Mouse (Mus musculus) limb, embryonic 13.5 days (tissue): ENCODE measurements at regions not wholly inside any gene's neighbourhood (a gene's known extent, or its start where the extent isn't known, plus 50 kb on each side); places are given as distances from the start of the nearest gene placed in this dataset.

ENCODE experiments used
- ATAC-seq: fragments of 200-750 bp; cut with Nextera tagmentation; 2 replicates; pipeline ENCODE4 v1.8.0; 2017; ENCODE audit warnings: low read depth, moderate number of reproducible peaks, moderate TSS enrichment; ENCODE audit not compliant: low FRiP score
- H3K27ac ChIP-seq: fragments of 300-500 bp; sonication (generic); 2 replicates; pipeline ENCODE4 v1.5.1; 2015; ENCODE audit warnings: inconsistent platforms, mild to moderate bottlenecking, moderate library complexity
- H3K27me3 ChIP-seq: fragments of 300-500 bp; sonication (generic); 2 replicates; pipeline ENCODE4 v1.6.1; 2015; ENCODE audit warnings: mild to moderate bottlenecking, inconsistent platforms
- H3K36me3 ChIP-seq: fragments of 300-500 bp; sonication (generic); 2 replicates; pipeline ENCODE4 v1.6.1; 2015; ENCODE audit warnings: inconsistent platforms, mild to moderate bottlenecking, moderate library complexity
- H3K4me1 ChIP-seq: fragments of 300-500 bp; sonication (generic); 2 replicates; pipeline ENCODE4 v1.6.1; 2015; ENCODE audit warnings: inconsistent platforms
- H3K4me2 ChIP-seq: fragments of 300-500 bp; sonication (generic); replicated peaks from 2 replicates; pipeline ENCODE4 v1.6.1; 2015; ENCODE audit warnings: inconsistent platforms, mild to moderate bottlenecking, moderate library complexity
- H3K4me3 ChIP-seq: fragments of 300-500 bp; sonication (generic); 2 replicates; pipeline ENCODE4 v1.5.1; 2015; ENCODE audit warnings: moderate library complexity, mild to moderate bottlenecking, inconsistent platforms
- H3K9ac ChIP-seq: fragments of 300-500 bp; sonication (generic); 2 replicates; pipeline ENCODE4 v1.6.1; 2015; ENCODE audit warnings: mild to moderate bottlenecking, inconsistent platforms
- H3K9me3 ChIP-seq: fragments of 300-500 bp; sonication (generic); 2 replicates; pipeline ENCODE4 v1.6.1; 2016; ENCODE audit warnings: inconsistent platforms
- WGBS: fragments of 180-500 bp; shearing (Covaris S2); methylation state at CpG from one replicate; pipeline ENCODE4 v1.1.7; 2015; 5-methylcytosine and 5-hydroxymethylcytosine counted together

DNA sequence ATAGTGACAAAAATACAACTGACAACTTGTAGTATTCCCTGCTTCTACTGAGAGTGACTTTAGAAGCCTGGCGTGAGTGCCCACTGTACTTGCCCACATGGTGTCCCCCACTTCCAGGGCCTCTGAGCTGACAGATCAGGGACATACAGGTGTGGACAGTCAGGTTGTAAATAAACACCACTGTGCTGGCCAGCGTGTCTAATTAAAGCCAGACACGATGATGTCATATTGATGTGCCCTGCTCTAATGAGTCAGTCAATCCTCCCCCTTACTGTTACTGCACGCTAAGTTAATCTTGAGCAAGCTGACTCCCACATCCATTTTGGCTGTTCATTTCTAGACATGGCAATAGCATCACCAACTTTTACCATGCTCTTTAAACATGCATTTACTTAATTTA, 164.7 kb downstream of the Pmp22 start:
- no peaks in the 10 kb centered on the region; the same call in 1 of the 2 replicates for H3K4me1 ChIP-seq
- no peaks in the 10 kb centered on the region for H3K9me3 ChIP-seq
- no peaks in the 10 kb centered on the region for H3K27me3 ChIP-seq
- no peak for ATAC-seq
- no peak overlapping the region for H3K4me3 ChIP-seq
- H3K27ac ChIP-seq, result no peak overlapping the region
- no peaks in the 10 kb centered on the region for H3K36me3 ChIP-seq
- WGBS, result 44% methylated on average over 4 of the region's 4 CpGs
- no peak overlapping the region for H3K4me2 ChIP-seq
- no peak overlapping the region for H3K9ac ChIP-seq

- no peaks in the 10 kb centered on the region for H3K36me3 ChIP-seq
- 44% methylated on average over 3 of the region's 3 CpGs for WGBS
- no peak overlapping the region for H3K9ac ChIP-seq
- H3K9me3 ChIP-seq, result no peaks in the 10 kb centered on the region
- no peak for ATAC-seq
- H3K27me3 ChIP-seq, result no peaks in the 10 kb centered on the region
- no peak overlapping the region for H3K27ac ChIP-seq
- H3K4me1 ChIP-seq, result no peaks in the 10 kb centered on the region; the same call in 1 of the 2 replicates
- H3K4me3 ChIP-seq, result no peak overlapping the region
- H3K4me2 ChIP-seq, result no peak overlapping the region
These were observed 165.7 kb downstream of the Pmp22 start for GRCm38 (mm10) chr11:63294476-63294875.

DNA sequence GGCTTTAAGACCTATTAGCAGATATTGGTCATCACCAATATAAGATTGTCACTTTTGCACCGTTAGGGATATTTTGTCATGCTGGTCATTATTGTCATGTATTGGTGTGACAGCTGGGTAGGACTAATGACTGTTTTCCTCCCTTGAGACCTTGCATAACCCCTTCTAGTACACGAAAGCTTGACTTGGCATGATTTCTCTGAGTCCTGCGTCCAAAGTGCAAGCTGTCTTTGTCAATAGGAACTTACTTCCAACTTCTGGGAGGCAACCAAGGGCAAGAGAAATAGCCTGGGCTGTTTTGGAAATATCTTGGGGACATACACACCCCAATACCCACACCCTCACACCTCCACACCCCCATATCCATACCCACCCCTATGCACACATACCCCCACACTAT, 167.7 kb downstream of the Pmp22 start:
- WGBS, result 88% methylated on average over 3 of the region's 3 CpGs
- H3K36me3 ChIP-seq, result no peaks in the 10 kb centered on the region
- ATAC-seq, result no peak
- H3K9ac ChIP-seq, result no peak overlapping the region
- H3K9me3 ChIP-seq, result no peaks in the 10 kb centered on the region
- H3K4me3 ChIP-seq, result no peak overlapping the region
- H3K4me1 ChIP-seq, result peaks cover 8% of the 10 kb centered on the region
- no peak overlapping the region for H3K27ac ChIP-seq
- no peaks in the 10 kb centered on the region for H3K27me3 ChIP-seq
- H3K4me2 ChIP-seq, result no peak overlapping the region

- Histone ChIP-seq H3K27ac (no peak overlapping the region), H3K27me3 (no peaks in the 10 kb centered on the region; the same call in 1 of the 2 replicates), H3K9ac (no peak overlapping the region), H3K4me3 (no peak overlapping the region), H3K36me3 (no peaks in the 10 kb centered on the region), H3K4me1 (peaks cover 8% of the 10 kb centered on the region), H3K4me2 (no peak overlapping the region), H3K9me3 (no peaks in the 10 kb centered on the region)
- 19% methylated on average over 14 of the region's 14 CpGs for WGBS
- no peak for ATAC-seq
These were observed 171.2 kb downstream of the Pmp22 start for GRCm38 (mm10) chr11:63299712-63300581.

- no peak overlapping the region for H3K4me2 ChIP-seq
- no peaks in the 10 kb centered on the region for H3K27me3 ChIP-seq
- 71% methylated on average over 4 of the region's 4 CpGs for WGBS
These were observed 196.4 kb downstream of the Pmp22 start for GRCm38 (mm10) chr11:63325166-63325565.

GRCm38 (mm10) chr11:63326864-63327263, 198.1 kb downstream of the Pmp22 start:
- Histone ChIP-seq H3K27ac (no peak overlapping the region), H3K4me2 (no peak overlapping the region), H3K27me3 (peaks cover 7% of the 10 kb centered on the region; the same call in 1 of the 2 replicates), H3K4me3 (no peak overlapping the region), H3K4me1 (peaks cover 11% of the 10 kb centered on the region), H3K36me3 (no peaks in the 10 kb centered on the region), H3K9ac (no peak overlapping the region), H3K9me3 (no peaks in the 10 kb centered on the region)
- ATAC-seq, result peak; percentile 61; the same call in 1 of the 2 replicates
- WGBS, result 17% methylated on average over 5 of the region's 5 CpGs

More at GRCm38 (mm10) chr11:63325166-63325565, 196.4 kb downstream of the Pmp22 start:
- H3K36me3 ChIP-seq, result no peaks in the 10 kb centered on the region
- H3K4me1 ChIP-seq, result peaks cover 11% of the 10 kb centered on the region
- ATAC-seq, result no peak
- no peak overlapping the region for H3K9ac ChIP-seq
- H3K9me3 ChIP-seq, result no peaks in the 10 kb centered on the region
- no peak overlapping the region for H3K27ac ChIP-seq
- no peak overlapping the region for H3K4me3 ChIP-seq

DNA sequence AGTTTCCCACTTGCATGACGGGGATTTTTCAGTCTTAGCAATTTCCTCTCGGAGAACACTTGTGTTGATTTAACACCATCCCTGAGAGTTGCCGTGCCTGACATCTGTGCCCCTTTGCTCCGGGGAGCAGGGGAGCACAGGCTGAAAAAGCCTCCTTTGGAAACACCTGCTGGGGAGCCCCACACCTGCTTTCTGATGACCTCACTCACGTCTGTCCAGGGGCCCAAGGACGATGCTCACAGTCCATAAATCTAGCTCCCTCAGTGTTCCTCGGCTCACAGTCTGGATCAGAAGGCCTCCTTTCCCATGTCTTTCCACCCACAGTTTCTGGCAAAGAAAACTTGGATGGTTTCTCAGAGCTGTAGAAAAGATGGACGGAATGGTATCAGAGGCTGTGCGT, 208.7 kb downstream of the Pmp22 start:
- Histone ChIP-seq H3K27me3 (no peaks in the 10 kb centered on the region), H3K9ac (no peak overlapping the region), H3K36me3 (no peaks in the 10 kb centered on the region), H3K4me1 (peaks cover 22% of the 10 kb centered on the region), H3K4me3 (no peak overlapping the region), H3K27ac (peak overlapping the region; percentile 52; the same call in 1 of the 2 replicates), H3K9me3 (peaks cover 6% of the 10 kb centered on the region; the same call in 1 of the 2 replicates), H3K4me2 (0 out of 2 replicates have a peak overlapping the region, but pooled peaks have one; percentile 25)
- ATAC-seq, result peak; percentile 36; the same call in 1 of the 2 replicates
- 19% methylated on average over 9 of the region's 9 CpGs for WGBS

GRCm38 (mm10) chr11:63338277-63338676, 209.5 kb downstream of the Pmp22 start:
- 100% methylated on average over 1 of the region's 1 CpGs for WGBS
- H3K4me3 ChIP-seq, result no peak overlapping the region
- no peak overlapping the region for H3K27ac ChIP-seq

DNA sequence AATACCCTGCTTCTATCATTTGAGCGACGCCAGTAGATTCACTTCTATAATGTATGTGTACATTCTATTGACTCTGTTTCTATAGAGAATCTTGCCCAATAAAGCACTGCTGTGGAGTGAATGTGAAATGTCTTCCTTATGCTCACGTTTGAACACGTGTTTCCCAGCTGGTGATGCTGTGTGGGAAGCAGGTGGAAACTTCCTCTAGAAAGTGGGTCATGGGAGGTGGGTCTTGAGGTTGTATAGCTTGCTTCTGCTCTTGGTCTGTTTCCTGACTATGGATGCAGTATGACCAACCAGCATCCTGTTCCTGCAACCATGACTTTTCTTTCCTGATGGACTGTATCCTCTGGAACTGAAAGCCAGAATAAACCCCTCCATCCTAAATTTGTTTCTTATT, 216.9 kb downstream of the Pmp22 start:
- no peak overlapping the region for H3K4me3 ChIP-seq
- H3K36me3 ChIP-seq, result no peaks in the 10 kb centered on the region
- peaks cover 5% of the 10 kb centered on the region; the same call in 1 of the 2 replicates for H3K4me1 ChIP-seq
- no peak for ATAC-seq
- no peak overlapping the region for H3K9ac ChIP-seq
- no peak overlapping the region for H3K27ac ChIP-seq
- H3K9me3 ChIP-seq, result no peaks in the 10 kb centered on the region
- H3K27me3 ChIP-seq, result no peaks in the 10 kb centered on the region
- 78% methylated on average over 4 of the region's 4 CpGs for WGBS
- no peak overlapping the region for H3K4me2 ChIP-seq

More at GRCm38 (mm10) chr11:63338277-63338676, 209.5 kb downstream of the Pmp22 start:
- H3K9ac ChIP-seq, result no peak overlapping the region
- no peaks in the 10 kb centered on the region for H3K36me3 ChIP-seq
- ATAC-seq, result no peak
- H3K4me1 ChIP-seq, result peaks cover 22% of the 10 kb centered on the region
- H3K4me2 ChIP-seq, result no peak overlapping the region
- peaks cover 6% of the 10 kb centered on the region; the same call in 1 of the 2 replicates for H3K9me3 ChIP-seq
- no peaks in the 10 kb centered on the region for H3K27me3 ChIP-seq

- WGBS, result 36% methylated on average over 7 of the region's 7 CpGs
These were observed 221.4 kb downstream of the Pmp22 start for GRCm38 (mm10) chr11:63350123-63350696.

GRCm38 (mm10) chr11:63351999-63352398, 223.2 kb downstream of the Pmp22 start:
- no peak overlapping the region for H3K4me2 ChIP-seq
- H3K9me3 ChIP-seq, result 0 out of 2 replicates have a peak, but pooled peaks cover 3% of the 10 kb centered on the region
- H3K4me3 ChIP-seq, result no peak overlapping the region
- H3K27me3 ChIP-seq, result 0 out of 2 replicates have a peak, but pooled peaks cover 3% of the 10 kb centered on the region
- ATAC-seq, result no peak
- 95% methylated on average over 8 of the region's 8 CpGs for WGBS
- H3K4me1 ChIP-seq, result peaks cover 9% of the 10 kb centered on the region; the same call in 1 of the 2 replicates
- no peak overlapping the region for H3K27ac ChIP-seq
- H3K36me3 ChIP-seq, result no peaks in the 10 kb centered on the region
- no peak overlapping the region for H3K9ac ChIP-seq

More at GRCm38 (mm10) chr11:63350123-63350696, 221.4 kb downstream of the Pmp22 start:
- Histone ChIP-seq H3K9ac (no peak overlapping the region), H3K36me3 (no peaks in the 10 kb centered on the region), H3K4me3 (no peak overlapping the region), H3K27ac (no peak overlapping the region), H3K9me3 (0 out of 2 replicates have a peak, but pooled peaks cover 3% of the 10 kb centered on the region), H3K4me2 (no peak overlapping the region), H3K27me3 (no peaks in the 10 kb centered on the region), H3K4me1 (peaks cover 9% of the 10 kb centered on the region; the same call in 1 of the 2 replicates)
- ATAC-seq, result peak; percentile 36; the same call in 1 of the 2 replicates

GRCm38 (mm10) chr11:63352990-63353389, 224.2 kb downstream of the Pmp22 start:
- H3K4me1 ChIP-seq, result peaks cover 15% of the 10 kb centered on the region; the same call in 1 of the 2 replicates
- no peak overlapping the region for H3K4me2 ChIP-seq
- H3K27ac ChIP-seq, result no peak overlapping the region
- WGBS, result 85% methylated on average over 3 of the region's 3 CpGs
- no peak overlapping the region for H3K4me3 ChIP-seq
- no peak for ATAC-seq
- H3K9ac ChIP-seq, result no peak overlapping the region
- no peaks in the 10 kb centered on the region for H3K36me3 ChIP-seq
- H3K9me3 ChIP-seq, result 0 out of 2 replicates have a peak, but pooled peaks cover 3% of the 10 kb centered on the region
- H3K27me3 ChIP-seq, result 0 out of 2 replicates have a peak, but pooled peaks cover 4% of the 10 kb centered on the region
